In genomic region chr7:82177336-82177735, GRCm38 (mm10) we compare ENCODE assay signal across 18 mouse cellular contexts. TPM values are rescaled to one million over a fixed set of nuclear protein-coding genes. Genes with fewer than 3 reads are reported as not detected.
DNase-seq lines count a peak whose midpoint lies in the region; ATAC-seq lines count a peak whose summit lies in the region.
"Had no signal": no experiment of that assay in that cellular context is flagged by ENCODE, and none has a peak within 500 bp of the region (broad histone marks: within the 10 kb centered on the region; RNA-seq: fewer than 3 reads in every experiment).

No protein-coding gene starts in this region.

- peak; percentile 45 to 88 for DNase-seq in adrenal gland, adult (ENCODE audit: inconsistent age in 2 of 2, low spot score in 1 of 2)
- no peak for DNase-seq in adrenal gland, postnatal 4 days (ENCODE audit: low spot score in 2 of 2)
- DNase-seq in kidney, postnatal 10 days: peak; percentile 18
- DNase-seq in kidney, adult 8-10 months: no peak
- DNase-seq in adipocyte (ENCODE audit: low spot score): peak; percentile 7
- no peak for DNase-seq in left cerebral cortex, postnatal 10 days (ENCODE audit: extremely low spot score in 1 of 2, low spot score in 2 of 2)
- DNase-seq in cerebellum, adult 11-12 months: no peak
- DNase-seq: cerebellum, postnatal 36 days; right cerebral cortex, postnatal 14 days; thymus, postnatal 14 days had no signal

- no peak for ATAC-seq in embryonic facial prominence, embryonic 13.5 days (ENCODE audit: insufficient number of reproducible peaks, insufficient read depth, low FRiP score, low TSS enrichment, low read depth)
- ATAC-seq: forebrain, embryonic 14.5 days; midbrain, embryonic 13.5 days had no signal

- H3K27ac ChIP-seq in embryonic facial prominence, embryonic 13.5 days: no peak overlapping the region
- H3K27ac ChIP-seq: heart, embryonic 15.5 days; hindbrain, embryonic 15.5 days; left cerebral cortex, adult 2 months; liver, embryonic 14.5 days; macrophage; midbrain, embryonic 13.5 days had no signal

- H3K9ac ChIP-seq in embryonic facial prominence, embryonic 13.5 days: no peak overlapping the region
- H3K9ac ChIP-seq: heart, embryonic 15.5 days; hindbrain, embryonic 15.5 days; liver, embryonic 14.5 days; midbrain, embryonic 13.5 days had no signal

- H3K4me2 ChIP-seq in embryonic facial prominence, embryonic 13.5 days: peak overlapping the region; percentile 19
- H3K4me2 ChIP-seq: heart, embryonic 15.5 days; hindbrain, embryonic 15.5 days; midbrain, embryonic 13.5 days had no signal

- no peak overlapping the region for H3K4me3 ChIP-seq in embryonic facial prominence, embryonic 13.5 days
- H3K4me3 ChIP-seq: heart, embryonic 15.5 days; hindbrain, embryonic 15.5 days; left cerebral cortex, adult 2 months; midbrain, embryonic 13.5 days had no signal

- H3K27me3 ChIP-seq in embryonic facial prominence, embryonic 13.5 days: 0 out of 2 replicates have a peak, but pooled peaks cover 5% of the 10 kb centered on the region
- H3K27me3 ChIP-seq: hindbrain, embryonic 15.5 days had no signal

- no peaks in the 10 kb centered on the region for H3K36me3 ChIP-seq in embryonic facial prominence, embryonic 13.5 days
- H3K36me3 ChIP-seq: heart, embryonic 15.5 days; hindbrain, embryonic 15.5 days; midbrain, embryonic 13.5 days had no signal

- H3K4me1 ChIP-seq in embryonic facial prominence, embryonic 13.5 days: peaks cover 32% of the 10 kb centered on the region

- 0 out of 2 replicates have a peak, but pooled peaks cover 4% of the 10 kb centered on the region for H3K9me3 ChIP-seq in embryonic facial prominence, embryonic 13.5 days
- H3K9me3 ChIP-seq: heart, embryonic 15.5 days; hindbrain, embryonic 15.5 days; midbrain, embryonic 13.5 days had no signal

- intact Hi-C loops in left cerebral cortex, postnatal 10 days (cut with DNase I): loop anchor here (5.0 kb wide), 2 partner anchors 70 to 85 kb away; no protein-coding TSS in a partner anchor

- WGBS in embryonic facial prominence, embryonic 13.5 days: 25% methylated on average over 5 of the region's 5 CpGs

RNA-seq across cellular contexts. Expression of gene Sh3gl3, which starts 3.7 kb away (rescaled TPM):
- total RNA-seq in adrenal gland, postnatal 4 days (2021): 10 to 100 TPM; 17.6 to 19.9 TPM
- 28.7 and 31.3 TPM in 2 replicates for polyA plus RNA-seq in embryonic facial prominence, embryonic 13.5 days (2015; fragmentation: Nextera tagmentation; extraction: Ambion mirVana)
- 10 to 100 TPM; 59.5 to 60.4 TPM for total RNA-seq in left cerebral cortex, postnatal 10 days (2021)
- polyA plus RNA-seq: macrophage had no signal

Comparison
In these comparisons a context has a peak if more than half of its experiments do, and no peak if none do; other contexts are left out.
1. DNase-seq: peak in adrenal gland, adult (2 of 2), kidney, postnatal 10 days (single experiment) and adipocyte (single experiment); none in adrenal gland, postnatal 4 days (0 of 2), kidney, adult 8-10 months (0 of 2), left cerebral cortex, postnatal 10 days (0 of 2) and cerebellum, adult 11-12 months (single experiment).